8 mouse cellular contexts compared by ENCODE assay signal in genomic region chr9:69990346-69990745, GRCm38 (mm10). TPM values are rescaled to one million over a fixed set of nuclear protein-coding genes. Genes with fewer than 3 reads are reported as not detected.
DNase-seq lines count a peak whose midpoint lies in the region; ATAC-seq and TF ChIP-seq lines count a peak whose summit lies in the region.

No protein-coding gene starts in this region.

- peak overlapping the region; percentile 100 for H3K9ac ChIP-seq in heart, embryonic 13.5 days

- peaks cover 56% of the 10 kb centered on the region for H3K4me1 ChIP-seq in heart, embryonic 13.5 days
- H3K4me1 ChIP-seq in G1E (ENCODE audit: insufficient read depth, low read depth, low read length) = peaks cover 47% of the 10 kb centered on the region

- no peaks in the 10 kb centered on the region for H3K9me3 ChIP-seq in heart, embryonic 13.5 days
- H3K9me3 ChIP-seq in G1E (replicated peaks) = no peaks in the 10 kb centered on the region

- peaks cover 11% of the 10 kb centered on the region for H3K36me3 ChIP-seq in heart, embryonic 13.5 days
- H3K36me3 ChIP-seq in G1E (replicated peaks) = peaks cover 33% of the 10 kb centered on the region

- peak overlapping the region; percentile 99 for H3K4me3 ChIP-seq in heart, embryonic 13.5 days
- peak overlapping the region; percentile 98 for H3K4me3 ChIP-seq in G1E (ENCODE audit: low read depth, low read length)

- WGBS in heart, embryonic 13.5 days = 13% methylated on average over 5 of the region's 5 CpGs

- peak overlapping the region; percentile 99 for H3K27ac ChIP-seq in heart, embryonic 13.5 days (replicated peaks)

- no peaks in the 10 kb centered on the region for H3K27me3 ChIP-seq in heart, embryonic 13.5 days (replicated peaks)
- peaks cover 6% of the 10 kb centered on the region; the same call in 1 of the 2 replicates for H3K27me3 ChIP-seq in G1E (ENCODE audit: insufficient read depth, low read length)

- intact Hi-C loops in heart, postnatal 14 days (cut with DNase I) = no loop called here

- H3K4me2 ChIP-seq in heart, embryonic 13.5 days = peak overlapping the region; percentile 85

- DNase-seq in heart, postnatal 14 days = no peak
- DNase-seq in G1E (ENCODE audit: low spot score) = no peak
- DNase-seq in forelimb bud, embryonic 11.5 days (ENCODE audit: low read depth, low spot score) = peak; percentile 11
- DNase-seq in kidney, postnatal 25 days = no peak
- DNase-seq in cerebellum, adult 11-12 months = no peak

- ATAC-seq in heart, embryonic 13.5 days (ENCODE audit: extremely low read depth, insufficient number of reproducible peaks, low FRiP score, low TSS enrichment) = no peak
- no peak for ATAC-seq in G1E (ENCODE audit: extremely low read depth, insufficient number of reproducible peaks, low FRiP score, poor library complexity, severe bottlenecking)
- 0 out of 2 replicates have a peak, but pooled peaks have one; percentile 38 for ATAC-seq in megakaryocyte-erythroid progenitor cell, adult 5-6 weeks (replicated peaks; ENCODE audit: low FRiP score, low TSS enrichment, poor library complexity, severe bottlenecking)
- no peak for ATAC-seq in inflammation-experienced regulatory T-cells, adult 6 months

- TF ChIP-seq CTCF in G1E (IDR thresholded peaks at IDR 0.05; ENCODE audit: low read depth, low read length) = no peak

RNA-seq across cellular contexts. Expression of gene Bnip2, which starts 1.1 kb away (rescaled TPM):
- polyA plus RNA-seq in heart, embryonic 13.5 days (2015; fragmentation: Nextera tagmentation; extraction: Ambion mirVana) = 99.8 and 114 TPM in 2 replicates
- 10 to 100 TPM; 90.4 to 95.3 TPM for total RNA-seq in heart, postnatal 14 days (2021)
- total RNA-seq in G1E (2014; fragmentation: Nextera tagmentation) (103 and 106 TPM in 2 replicates), G1E (2017) (167 and 186 TPM in 2 replicates)
- 37.0 and 38.0 TPM in 2 replicates for polyA plus RNA-seq in G1E (2012)
- 50.1 and 67.6 TPM in 2 replicates for total RNA-seq in megakaryocyte-erythroid progenitor cell, adult 5-6 weeks (2014; fragmentation: Nextera tagmentation)
- 125 and 126 TPM in 2 replicates for total RNA-seq in megakaryocyte-erythroid progenitor cell, adult 5-6 weeks (2017)
- 10 to 100 TPM; 35.8 to 59.1 (median 36.0) TPM for polyA plus RNA-seq in inflammation-experienced regulatory T-cells, adult 6 months (2017; shearing (Covaris generic))

RNA-seq across cellular contexts. Expression of gene Gtf2a2, which starts 22.0 kb away (rescaled TPM):
- 150 and 170 TPM in 2 replicates for polyA plus RNA-seq in heart, embryonic 13.5 days (2015; fragmentation: Nextera tagmentation; extraction: Ambion mirVana)
- total RNA-seq in heart, postnatal 14 days (2021) = 10 to 100 TPM; 59.4 to 65.2 TPM
- total RNA-seq in G1E (2014; fragmentation: Nextera tagmentation) (83.4 and 91.8 TPM in 2 replicates), G1E (2017) (180 and 188 TPM in 2 replicates)
- 47.4 and 67.6 TPM in 2 replicates for polyA plus RNA-seq in G1E (2012)
- 167 and 177 TPM in 2 replicates for total RNA-seq in megakaryocyte-erythroid progenitor cell, adult 5-6 weeks (2014; fragmentation: Nextera tagmentation)
- total RNA-seq in megakaryocyte-erythroid progenitor cell, adult 5-6 weeks (2017) = 127 and 209 TPM in 2 replicates
- 100 to 1,000 TPM; 150 to 200 (median 179) TPM for polyA plus RNA-seq in inflammation-experienced regulatory T-cells, adult 6 months (2017; shearing (Covaris generic))

RNA-seq across cellular contexts. Expression of gene Gcnt3, which starts 47.5 kb away (rescaled TPM):
- not detected in 2 replicates for polyA plus RNA-seq in heart, embryonic 13.5 days (2015; fragmentation: Nextera tagmentation; extraction: Ambion mirVana)
- total RNA-seq in heart, postnatal 14 days (2021) = not detected
- not detected in 2 replicates for total RNA-seq in G1E (2014; fragmentation: Nextera tagmentation)
- total RNA-seq in G1E (2017) = 0.11 TPM in 1 of 2 replicates, not detected in the other
- not detected in 2 replicates for polyA plus RNA-seq in G1E (2012)
- not detected in 2 replicates for total RNA-seq in megakaryocyte-erythroid progenitor cell, adult 5-6 weeks (2014; fragmentation: Nextera tagmentation)
- not detected in 2 replicates for total RNA-seq in megakaryocyte-erythroid progenitor cell, adult 5-6 weeks (2017)
- polyA plus RNA-seq in inflammation-experienced regulatory T-cells, adult 6 months (2017; shearing (Covaris generic)) = not detected
